Mouse (Mus musculus) midbrain, embryonic 16.5 days (tissue): ENCODE measurements at regions not wholly inside any gene's neighbourhood (a gene's known extent, or its start where the extent isn't known, plus 50 kb on each side); places are given as distances from the start of the nearest gene placed in this dataset.
A peak's percentile ranks its signal among the peaks of the same experiment; 100 is the strongest.

ENCODE experiments used
- ATAC-seq: fragments of 200-750 bp; cut with Nextera tagmentation; 2 replicates; pipeline ENCODE4 v1.8.0; 2017; ENCODE audit warnings: moderate TSS enrichment
- H3K27ac ChIP-seq: fragments of 300-500 bp; sonication (generic); 2 replicates; pipeline ENCODE4 v1.5.1; 2014; ENCODE audit warnings: mild to moderate bottlenecking, low read length, mixed read lengths
- H3K27me3 ChIP-seq: fragments of 300-500 bp; sonication (generic); 2 replicates; pipeline ENCODE4 v1.6.1; 2014; ENCODE audit warnings: low read depth, low read length, mixed read lengths; ENCODE audit not compliant: control insufficient read depth, insufficient read depth
- H3K36me3 ChIP-seq: fragments of 300-500 bp; sonication (generic); 2 replicates; pipeline ENCODE4 v1.6.1; 2014; ENCODE audit warnings: mild to moderate bottlenecking, low read length, moderate library complexity, mixed read lengths; ENCODE audit not compliant: control insufficient read depth, insufficient read depth
- H3K4me1 ChIP-seq: fragments of 300-500 bp; sonication (generic); 2 replicates; pipeline ENCODE4 v1.6.1; 2014; ENCODE audit warnings: mild to moderate bottlenecking, low read length, mixed read lengths; ENCODE audit not compliant: control insufficient read depth, insufficient read depth
- H3K4me2 ChIP-seq: fragments of 300-500 bp; sonication (generic); 2 replicates; pipeline ENCODE4 v1.6.1; 2014; ENCODE audit warnings: mild to moderate bottlenecking, low read length, mixed read lengths
- H3K4me3 ChIP-seq: fragments of 300-500 bp; sonication (generic); 2 replicates; pipeline ENCODE4 v1.5.1; 2014; ENCODE audit warnings: low read depth, mild to moderate bottlenecking, low read length, moderate library complexity, mixed read lengths
- H3K9ac ChIP-seq: fragments of 300-500 bp; sonication (generic); 2 replicates; pipeline ENCODE4 v1.6.1; 2014; ENCODE audit warnings: low read depth, low read length, mixed read lengths
- H3K9me3 ChIP-seq: fragments of 300-500 bp; sonication (generic); replicated peaks from 2 replicates; pipeline ENCODE4 v1.6.1; 2014; ENCODE audit warnings: mild to moderate bottlenecking, low read length, mixed read lengths; ENCODE audit not compliant: control insufficient read depth, poor library complexity, severe bottlenecking
- WGBS: fragments of 180-500 bp; shearing (Covaris S2); extraction: QIAGEN DNeasy Blood & Tissue Kit; methylation state at CpG from one replicate; pipeline ENCODE4 v1.1.7; 2014; 5-methylcytosine and 5-hydroxymethylcytosine counted together

DNA sequence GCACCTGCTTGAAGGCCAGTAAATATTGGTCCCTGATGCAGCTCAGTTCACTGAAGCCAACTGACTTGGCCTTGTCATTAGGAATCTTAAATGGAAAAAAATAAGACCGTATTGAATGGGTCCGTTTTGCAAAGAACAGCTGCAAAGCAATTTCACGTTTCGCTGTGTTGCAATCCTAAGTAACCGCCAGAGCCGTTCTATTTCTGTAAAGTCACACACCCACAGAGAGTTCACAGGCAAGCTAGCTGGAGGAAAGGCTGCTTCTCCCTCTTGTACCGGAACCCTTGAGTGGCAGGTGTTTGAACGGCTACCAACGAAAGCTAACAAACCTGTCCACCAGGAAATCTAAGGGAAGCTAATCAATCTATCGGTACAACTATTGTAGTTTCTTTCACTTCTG lies 80.6 kb upstream of the F13a1 start:
- H3K4me2 ChIP-seq: no peak overlapping the region
- H3K27ac ChIP-seq: no peak overlapping the region
- ATAC-seq: no peak
- H3K9me3 ChIP-seq: no peaks in the 10 kb centered on the region; the same call in 1 of the 2 replicates
- no peak overlapping the region for H3K9ac ChIP-seq
- H3K27me3 ChIP-seq: no peaks in the 10 kb centered on the region
- no peak overlapping the region for H3K4me3 ChIP-seq
- no peaks in the 10 kb centered on the region for H3K36me3 ChIP-seq
- 78% methylated on average over 10 of the region's 10 CpGs for WGBS
- H3K4me1 ChIP-seq: no peaks in the 10 kb centered on the region; the same call in 1 of the 2 replicates

DNA sequence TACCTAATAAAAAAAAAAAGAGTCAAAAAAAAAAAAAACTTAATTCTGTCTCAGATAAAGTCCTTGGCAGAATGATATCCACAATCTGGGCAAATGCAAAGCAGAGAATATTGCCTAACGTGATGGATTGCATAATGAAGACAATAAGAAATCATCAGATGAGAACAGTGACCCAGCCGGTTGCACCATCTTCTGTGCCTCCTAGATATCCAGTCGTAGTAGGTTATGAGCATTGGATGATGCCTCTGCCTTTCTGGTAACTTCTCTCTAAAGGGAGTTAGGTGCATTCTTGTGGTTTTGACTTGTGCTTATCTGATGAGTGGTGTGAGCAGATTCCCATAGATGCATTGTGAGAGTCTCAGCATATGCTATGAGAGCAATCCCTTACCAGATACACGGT lies 71.6 kb upstream of the F13a1 start:
- WGBS: 94% methylated on average over 4 of the region's 4 CpGs
- H3K4me1 ChIP-seq: no peaks in the 10 kb centered on the region
- no peak for ATAC-seq
- H3K4me2 ChIP-seq: no peak overlapping the region
- no peak overlapping the region for H3K9ac ChIP-seq
- no peaks in the 10 kb centered on the region for H3K9me3 ChIP-seq
- H3K27ac ChIP-seq: no peak overlapping the region
- no peaks in the 10 kb centered on the region for H3K27me3 ChIP-seq
- no peak overlapping the region for H3K4me3 ChIP-seq
- no peaks in the 10 kb centered on the region for H3K36me3 ChIP-seq

DNA sequence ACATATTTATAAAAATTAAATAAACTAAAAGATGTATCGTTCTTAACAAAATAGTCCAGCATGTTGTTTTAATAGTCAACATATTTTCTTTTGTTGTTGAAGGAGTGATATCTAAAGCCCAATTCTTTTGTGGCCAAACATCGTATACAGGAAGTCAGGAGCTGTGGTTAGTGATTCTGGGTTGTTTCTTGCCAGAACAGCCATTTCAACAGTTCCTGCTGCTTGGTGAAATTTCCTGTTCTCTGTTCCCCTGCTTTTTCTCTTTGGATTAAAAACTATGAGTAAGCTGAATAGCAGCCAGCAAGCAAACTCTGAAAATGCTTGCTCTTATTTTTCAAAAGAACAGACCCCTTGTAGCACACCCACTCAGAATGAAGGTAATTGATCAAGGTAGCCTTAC lies 70.2 kb upstream of the F13a1 start:
- 85% methylated on average over 2 of the region's 2 CpGs for WGBS

DNA sequence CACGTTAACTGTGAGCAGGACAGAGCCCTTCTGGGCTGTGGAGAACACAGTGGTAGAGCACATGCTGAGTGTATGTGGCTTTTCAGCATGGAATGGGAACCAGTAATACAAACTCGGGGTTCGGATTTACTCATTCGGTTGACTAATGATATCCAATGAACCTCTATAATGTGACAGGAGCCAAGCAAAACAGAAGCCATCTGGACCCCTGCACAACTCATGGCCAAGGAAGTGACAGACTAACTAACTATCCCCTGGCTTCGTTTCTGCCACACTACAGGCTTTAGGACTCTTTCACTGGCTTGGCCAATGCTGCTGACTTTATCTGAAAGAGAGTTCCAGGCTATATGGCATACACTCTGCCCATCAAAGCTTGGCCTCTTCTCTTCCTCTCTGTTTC lies 64.3 kb upstream of the F13a1 start:
- Histone ChIP-seq H3K9me3 (no peaks in the 10 kb centered on the region), H3K4me2 (no peak overlapping the region), H3K27ac (no peak overlapping the region), H3K4me1 (no peaks in the 10 kb centered on the region), H3K27me3 (no peaks in the 10 kb centered on the region), H3K9ac (no peak overlapping the region), H3K36me3 (no peaks in the 10 kb centered on the region), H3K4me3 (no peak overlapping the region)
- ATAC-seq: no peak
- WGBS: 82% methylated on average over 5 of the region's 5 CpGs

More for the DNA sequence above, 70.2 kb upstream of the F13a1 start:
- Histone ChIP-seq H3K9ac (no peak overlapping the region), H3K4me3 (no peak overlapping the region), H3K4me2 (no peak overlapping the region), H3K4me1 (no peaks in the 10 kb centered on the region), H3K27ac (no peak overlapping the region), H3K9me3 (no peaks in the 10 kb centered on the region), H3K36me3 (no peaks in the 10 kb centered on the region), H3K27me3 (no peaks in the 10 kb centered on the region)
- no peak for ATAC-seq

DNA sequence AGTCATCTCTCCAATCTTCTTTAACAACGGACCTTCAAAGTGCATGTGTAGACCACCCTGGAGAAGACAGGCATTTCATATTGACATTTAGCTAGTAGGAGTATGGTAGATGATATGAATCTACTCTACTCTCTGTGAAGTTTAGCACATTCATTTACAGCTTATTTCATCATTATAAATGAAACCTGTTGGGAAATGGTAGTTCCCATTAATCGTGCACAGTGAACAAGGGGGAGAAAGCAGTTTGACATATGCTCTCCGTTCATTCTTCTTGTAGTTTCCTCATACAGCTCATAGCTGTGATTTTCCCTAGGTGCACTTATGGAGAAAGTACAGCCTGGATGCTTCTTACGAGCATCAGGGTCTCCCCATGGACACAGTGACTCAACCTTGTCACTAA lies 61.7 kb upstream of the F13a1 start:
- WGBS: 84% methylated on average over 4 of the region's 4 CpGs
- ATAC-seq: no peak
- Histone ChIP-seq H3K9ac (no peak overlapping the region), H3K27ac (no peak overlapping the region), H3K4me2 (no peak overlapping the region), H3K36me3 (no peaks in the 10 kb centered on the region), H3K27me3 (no peaks in the 10 kb centered on the region), H3K9me3 (no peaks in the 10 kb centered on the region), H3K4me3 (no peak overlapping the region), H3K4me1 (no peaks in the 10 kb centered on the region)

DNA sequence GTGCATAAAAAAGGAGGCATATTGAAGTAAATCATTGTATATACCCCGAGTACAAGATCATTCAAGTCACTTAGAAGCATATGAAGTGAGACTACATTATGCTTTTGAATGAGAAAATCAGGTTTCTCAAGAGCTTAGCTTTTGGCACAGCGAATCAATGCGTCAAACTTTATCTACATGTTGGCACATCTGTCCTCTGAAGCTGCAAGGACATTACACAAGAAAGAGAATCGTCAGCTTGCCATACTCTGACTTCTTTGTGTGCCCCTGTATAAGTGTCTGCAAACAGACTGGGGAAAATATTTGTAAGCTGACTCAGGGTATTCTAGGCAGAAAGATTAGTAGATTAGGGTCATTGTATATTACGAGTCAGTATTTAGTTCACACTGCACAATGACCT lies 57.7 kb upstream of the F13a1 start:
- Histone ChIP-seq H3K36me3 (no peaks in the 10 kb centered on the region), H3K4me3 (no peak overlapping the region), H3K4me1 (peaks cover 10% of the 10 kb centered on the region; the same call in 1 of the 2 replicates), H3K27me3 (no peaks in the 10 kb centered on the region), H3K9me3 (no peaks in the 10 kb centered on the region), H3K9ac (no peak overlapping the region), H3K4me2 (no peak overlapping the region), H3K27ac (no peak overlapping the region)
- 57% methylated on average over 5 of the region's 5 CpGs for WGBS
- no peak for ATAC-seq

DNA sequence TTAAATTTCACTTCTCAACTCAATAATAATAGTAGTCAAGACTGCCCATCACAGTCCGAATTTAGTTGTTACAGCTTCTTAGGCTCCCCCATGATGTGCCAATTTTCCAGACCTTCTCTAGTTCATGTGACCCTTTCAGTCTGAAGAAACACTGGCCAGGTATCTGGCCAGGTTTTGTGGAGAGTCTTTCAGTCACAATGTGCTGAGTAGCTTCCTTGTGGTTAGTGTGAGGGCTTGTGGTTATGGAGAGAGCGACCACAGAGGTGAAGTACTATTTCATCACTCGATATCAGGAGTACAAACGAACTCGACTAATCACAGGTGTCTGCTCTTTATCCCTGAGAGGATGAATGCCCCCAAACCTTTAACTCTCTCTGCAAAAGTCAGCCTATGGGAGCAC lies 56.0 kb upstream of the F13a1 start:
- H3K4me1 ChIP-seq: peaks cover 10% of the 10 kb centered on the region; the same call in 1 of the 2 replicates
- H3K9me3 ChIP-seq: no peaks in the 10 kb centered on the region
- WGBS: 83% methylated on average over 5 of the region's 5 CpGs
- H3K9ac ChIP-seq: no peak overlapping the region
- ATAC-seq: no peak
- H3K27ac ChIP-seq: no peak overlapping the region
- no peaks in the 10 kb centered on the region for H3K27me3 ChIP-seq
- H3K4me3 ChIP-seq: no peak overlapping the region
- no peak overlapping the region for H3K4me2 ChIP-seq
- H3K36me3 ChIP-seq: no peaks in the 10 kb centered on the region

DNA sequence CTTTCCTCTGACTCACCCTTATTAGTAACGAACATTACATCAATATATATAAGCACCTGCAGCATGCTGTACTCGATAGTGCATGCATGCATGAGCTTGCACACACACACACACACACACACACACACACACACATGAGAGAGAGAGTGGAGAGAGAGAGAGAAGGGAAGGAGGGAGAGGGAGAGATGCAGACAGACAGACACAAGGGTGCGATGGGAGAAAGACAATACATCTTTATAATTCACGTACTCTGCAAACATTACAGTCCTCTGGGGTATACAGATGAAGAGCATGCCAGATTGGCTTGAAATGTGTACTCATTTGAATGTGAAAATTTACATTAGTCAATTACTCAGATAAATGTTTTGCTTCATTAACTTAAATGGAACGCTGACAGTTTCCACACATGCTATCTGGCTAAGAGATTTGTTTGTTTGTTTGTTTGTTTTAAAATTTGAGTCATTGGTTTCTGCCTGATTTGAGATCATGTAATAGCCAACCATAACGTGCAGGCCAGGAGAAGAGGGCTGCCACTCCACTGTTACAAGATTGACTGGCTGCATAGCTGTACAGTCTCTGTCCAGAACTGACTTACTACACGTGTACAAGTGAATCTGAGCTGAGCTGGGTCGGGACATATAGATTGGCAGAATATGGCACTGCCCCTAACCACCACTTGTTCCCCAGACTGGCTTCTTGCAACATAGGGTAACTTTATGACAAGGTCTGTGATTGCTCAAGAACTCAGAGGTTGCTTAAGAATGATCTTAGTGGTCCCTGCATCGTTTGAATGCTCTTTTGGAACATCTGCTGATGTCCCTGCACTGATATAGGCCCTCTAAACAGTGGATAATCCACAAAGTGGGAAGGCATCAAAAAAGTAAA lies 54.6 kb upstream of the F13a1 start:
- Histone ChIP-seq H3K9ac (no peak overlapping the region), H3K4me1 (peaks cover 10% of the 10 kb centered on the region; the same call in 1 of the 2 replicates), H3K4me2 (peak overlapping the region; percentile 12; the same call in 1 of the 2 replicates), H3K9me3 (no peaks in the 10 kb centered on the region), H3K4me3 (no peak overlapping the region), H3K27me3 (no peaks in the 10 kb centered on the region), H3K36me3 (no peaks in the 10 kb centered on the region), H3K27ac (no peak overlapping the region)
- 52% methylated on average over 9 of the region's 9 CpGs for WGBS
- ATAC-seq: peak; percentile 55

DNA sequence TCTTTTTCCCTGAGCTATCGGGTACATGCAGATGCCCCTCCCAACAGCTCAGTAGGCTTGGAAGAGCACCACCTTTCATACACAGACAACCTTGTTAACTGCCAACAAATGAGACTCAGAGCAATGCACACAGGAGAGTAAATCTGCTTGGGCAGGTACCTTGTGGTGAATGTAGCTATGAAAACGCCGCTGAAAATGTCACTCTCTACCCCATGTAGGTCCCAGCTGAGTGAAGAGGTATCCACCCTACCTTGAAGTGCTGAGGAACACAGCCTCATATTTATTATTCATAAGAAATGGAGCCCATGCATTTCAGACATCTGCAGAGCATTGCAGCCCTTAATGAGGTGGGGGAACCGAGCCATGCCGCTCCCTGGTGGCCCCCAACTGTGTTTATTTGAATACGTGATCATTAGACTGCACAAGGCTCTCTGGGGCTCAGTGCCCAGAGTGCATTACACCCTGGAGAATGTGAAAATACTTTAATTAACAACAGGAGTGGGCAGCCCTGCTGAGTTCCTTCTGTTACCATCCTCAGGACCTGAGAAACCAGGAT lies 53.8 kb upstream of the F13a1 start:
- peak overlapping the region; percentile 12 for H3K4me2 ChIP-seq
- H3K9ac ChIP-seq: no peak overlapping the region; the same call in 1 of the 2 replicates
- H3K27me3 ChIP-seq: no peaks in the 10 kb centered on the region
- no peaks in the 10 kb centered on the region for H3K36me3 ChIP-seq
- no peaks in the 10 kb centered on the region; the same call in 1 of the 2 replicates for H3K9me3 ChIP-seq
- peak; percentile 89 for ATAC-seq
- no peak overlapping the region for H3K4me3 ChIP-seq
- WGBS: 27% methylated on average over 6 of the region's 6 CpGs
- peak overlapping the region; percentile 30; the same call in 1 of the 2 replicates for H3K27ac ChIP-seq
- H3K4me1 ChIP-seq: peaks cover 10% of the 10 kb centered on the region; the same call in 1 of the 2 replicates
